Mouse (Mus musculus) MEL (cell line): Measurements from ENCODE around the gene Exph5. TPM values are rescaled to one million over a fixed set of nuclear protein-coding genes. Genes with fewer than 3 reads are reported as not detected.

Source experiments
- DNase-seq: peaks from one replicate; pipeline ENCODE4 v3.0.0; 2011; ENCODE audit warnings: low read depth, low spot score
- H3K27ac ChIP-seq: 2 replicates; pipeline ENCODE4 v1.5.1; 2012; ENCODE audit warnings: low read depth, mild to moderate bottlenecking, control low read depth, low read length, moderate library complexity; ENCODE audit not compliant: control insufficient read depth
- H3K27me3 ChIP-seq, 2 experiments: fragments of 150-350 bp in 1 of 2; sonication (generic) in 1 of 2; 2 replicates each; pipeline ENCODE4 v1.6.1; 2012; ENCODE audit warnings: low read length in 2 of 2, mild to moderate bottlenecking in 2 of 2, improper control_type of control experiment in 1 of 2, moderate library complexity in 1 of 2; ENCODE audit not compliant: insufficient read depth in 2 of 2, control insufficient read depth in 1 of 2
- H3K36me3 ChIP-seq, 2 experiments: 2 replicates each; pipeline ENCODE4 v1.6.1; 2012 to 2014; ENCODE audit warnings: low read length in 2 of 2, improper control_type of control experiment in 1 of 2, inconsistent platforms in 1 of 2, mild to moderate bottlenecking in 1 of 2; ENCODE audit not compliant: insufficient read depth in 2 of 2, control insufficient read depth in 1 of 2
- H3K4me1 ChIP-seq, 2 experiments: fragments of 150-350 bp in 1 of 2; sonication (generic) in 1 of 2; 2 replicates each; pipeline ENCODE4 v1.6.1; 2012; ENCODE audit warnings: low read length in 2 of 2, improper control_type of control experiment in 1 of 2, mild to moderate bottlenecking in 1 of 2; ENCODE audit not compliant: insufficient read depth in 2 of 2, control insufficient read depth in 1 of 2
- H3K4me3 ChIP-seq, 2 experiments: fragments of 150-350 bp in 1 of 2; sonication (generic) in 1 of 2; 2 replicates each; pipeline ENCODE4 v1.5.1; 2012; ENCODE audit warnings: low read depth in 2 of 2, low read length in 2 of 2, mild to moderate bottlenecking in 2 of 2, moderate library complexity in 2 of 2, control low read depth in 1 of 2, improper control_type of control experiment in 1 of 2; ENCODE audit not compliant: control insufficient read depth in 1 of 2, insufficient read depth in 1 of 2
- H3K79me2 ChIP-seq: 2 replicates; pipeline ENCODE4 v1.6.1; 2012; ENCODE audit warnings: mild to moderate bottlenecking, low read length, moderate library complexity; ENCODE audit not compliant: control insufficient read depth, poor library complexity, insufficient read depth
- H3K9ac ChIP-seq: 2 replicates; pipeline ENCODE4 v1.6.1; 2012; ENCODE audit warnings: low read depth, mild to moderate bottlenecking, control low read depth, low read length, moderate library complexity; ENCODE audit not compliant: control insufficient read depth, poor library complexity, severe bottlenecking
- H3K9me3 ChIP-seq: fragments of 150-350 bp; sonication (generic); replicated peaks from 2 replicates; pipeline ENCODE4 v1.6.1; 2012; ENCODE audit warnings: mild to moderate bottlenecking, low read length, improper control_type of control experiment, moderate library complexity; ENCODE audit not compliant: insufficient read depth
- CHD2 ChIP-seq: IDR thresholded peaks from 2 replicates; pipeline ENCODE4 v1.6.1; 2011; ENCODE audit warnings: low read length, improper control_type of control experiment
- GABPA ChIP-seq: IDR thresholded peaks from 2 replicates; pipeline ENCODE4 v1.6.1; 2012; ENCODE audit warnings: low read depth, mild to moderate bottlenecking, inconsistent platforms, low read length, improper control_type of control experiment, moderate library complexity
- JUND ChIP-seq: IDR thresholded peaks from 2 replicates; pipeline ENCODE4 v1.6.1; 2011; ENCODE audit warnings: low read depth, mild to moderate bottlenecking, improper control_type of control experiment, low read length
- MAX ChIP-seq: IDR thresholded peaks from 2 replicates; pipeline ENCODE4 v1.6.1; 2011; ENCODE audit warnings: low read length, improper control_type of control experiment
- MAZ ChIP-seq: IDR thresholded peaks from 2 replicates; pipeline ENCODE4 v1.6.1; 2012; ENCODE audit warnings: low read depth, mild to moderate bottlenecking, inconsistent platforms, low read length, improper control_type of control experiment
- MYB ChIP-seq: IDR thresholded peaks from 2 replicates; pipeline ENCODE4 v1.6.1; 2011; ENCODE audit warnings: mild to moderate bottlenecking, low read depth, low read length, improper control_type of control experiment
- POLR2AphosphoS2 ChIP-seq: IDR thresholded peaks from 2 replicates; pipeline ENCODE4 v1.6.1; 2011; ENCODE audit warnings: low read length, improper control_type of control experiment
- POLR2AphosphoS5 ChIP-seq: IDR thresholded peaks from 2 replicates; pipeline ENCODE4 v1.6.1; 2012; ENCODE audit warnings: low read depth, borderline replicate concordance, mild to moderate bottlenecking, inconsistent platforms, low read length, moderate library complexity, mixed read lengths
- RCOR1 ChIP-seq: IDR thresholded peaks from 2 replicates; pipeline ENCODE4 v1.6.1; 2012; ENCODE audit warnings: low read depth, mild to moderate bottlenecking, inconsistent platforms, low read length, improper control_type of control experiment
- SIN3A ChIP-seq: IDR thresholded peaks from 2 replicates; pipeline ENCODE4 v1.6.1; 2012; ENCODE audit warnings: low read length, improper control_type of control experiment, inconsistent platforms
- USF2 ChIP-seq, 2 experiments: IDR thresholded peaks; 2 replicates each; pipeline ENCODE4 v1.6.1; 2011 to 2012; ENCODE audit warnings: improper control_type of control experiment in 2 of 2, low read length in 2 of 2, borderline replicate concordance in 1 of 2, inconsistent platforms in 1 of 2, low read depth in 1 of 2, mild to moderate bottlenecking in 1 of 2; ENCODE audit not compliant: insufficient read depth in 1 of 2
- ZKSCAN1 ChIP-seq: IDR thresholded peaks from 2 replicates; pipeline ENCODE4 v1.6.1; 2012; ENCODE audit warnings: low read depth, mild to moderate bottlenecking, inconsistent platforms, low read length, improper control_type of control experiment, moderate library complexity
- ZMIZ1 ChIP-seq: IDR thresholded peaks from 2 replicates; pipeline ENCODE4 v1.6.1; 2012; ENCODE audit warnings: low read depth, mild to moderate bottlenecking, inconsistent platforms, low read length, improper control_type of control experiment, moderate library complexity
- polyA plus RNA-seq, 2 experiments: library from polyadenylated mRNA; stranded (reverse) in 1 of 2; unstranded in 1 of 2; fragments of >175 nt in 1 of 2; fragments of >200 nt in 1 of 2; gene quantifications; 2 replicates each; pipeline versions ENCODE4 v1.2.1 to v1.2.4; 2012; ENCODE audit warnings: low replicate concordance in 2 of 2, low read depth in 1 of 2; ENCODE audit not compliant: insufficient read length in 2 of 2, insufficient read depth in 1 of 2, missing spikeins in 1 of 2
- total RNA-seq: library from RNA; depleted of rRNA; stranded (reverse); fragments of 300-350 nt; gene quantifications from 2 replicates; pipeline ENCODE4 v1.2.3, GENCODE M21; 2012

Gene Exph5
- total and polyA plus RNA-seq, 3 experiments: not detected

- no peaks in the 10 kb centered on the region for H3K79me2 ChIP-seq
- no peak overlapping the region for H3K27ac ChIP-seq
- no peaks in the 10 kb centered on the region for H3K36me3 ChIP-seq
- H3K9ac ChIP-seq: no peak overlapping the region
- no peaks in the 10 kb centered on the region; a peak in 1 of 4 replicates for H3K27me3 ChIP-seq
- H3K9me3 ChIP-seq: no peaks in the 10 kb centered on the region
- no peak for DNase-seq
- TF ChIP-seq GABPA: no peak
- TF ChIP-seq, all 39 proteins: peak for 0
- Histone ChIP-seq H3K4me1 (no peaks in the 10 kb centered on the region), H3K4me3 (no peak overlapping the region)
Measured at GRCm38 (mm10) chr9:53323419-53324251, 22.2 kb downstream of the Exph5 start.

GRCm38 (mm10) chr9:53325363-53326090, 24.1 kb downstream of the Exph5 start:
- no peaks in the 10 kb centered on the region for H3K36me3 ChIP-seq
- H3K9ac ChIP-seq: no peak overlapping the region
- TF ChIP-seq CHD2: no peak
- TF ChIP-seq POLR2AphosphoS2: no peak
- TF ChIP-seq ZMIZ1: no peak
- TF ChIP-seq RCOR1: no peak
- no peak for TF ChIP-seq USF2 (IDR thresholded peaks at IDR 0.05; ENCODE audit: borderline replicate concordance in 1 of 2, insufficient read depth in 1 of 2, low read depth in 1 of 2, low read length in 2 of 2)
- no peak for TF ChIP-seq MYB
- TF ChIP-seq SIN3A: no peak
- no peak for TF ChIP-seq MAZ
- no peak for TF ChIP-seq ZKSCAN1
- no peak for TF ChIP-seq POLR2AphosphoS5
- H3K4me1 ChIP-seq: no peaks in the 10 kb centered on the region
- no peaks in the 10 kb centered on the region; a peak in 1 of 4 replicates for H3K27me3 ChIP-seq
- H3K27ac ChIP-seq: no peak overlapping the region
- no peak overlapping the region for H3K4me3 ChIP-seq
- no peak for DNase-seq
- no peaks in the 10 kb centered on the region for H3K9me3 ChIP-seq
- H3K79me2 ChIP-seq: no peaks in the 10 kb centered on the region

- Histone ChIP-seq H3K27ac (no peak overlapping the region), H3K36me3 (no peaks in the 10 kb centered on the region), H3K9ac (no peak overlapping the region), H3K4me1 (no peaks in the 10 kb centered on the region), H3K4me3 (no peak overlapping the region), H3K79me2 (no peaks in the 10 kb centered on the region), H3K9me3 (no peaks in the 10 kb centered on the region), H3K27me3 (peaks cover 0 to 1% of the 10 kb centered on the region in 2 experiments; a peak in 3 of 4 replicates)
- DNase-seq: no peak
- TF ChIP-seq JUND (no peak), MAX (no peak)
Measured at GRCm38 (mm10) chr9:53328203-53328602, 26.7 kb downstream of the Exph5 start.
